Mouse (Mus musculus): ENCODE measurements around the gene Zscan2. TPM values are rescaled to one million over a fixed set of nuclear protein-coding genes. Genes with fewer than 3 reads are reported as not detected.
A peak's percentile ranks its signal among the peaks of the same experiment; 100 is the strongest.
"Not testable (repeated sequence)": the region's sequence is repeated elsewhere in the genome, so short reads cannot be mapped to it uniquely, and the experiment has no call there.

Zscan2 gene
- polyA plus RNA-seq, 1 experiment from 2014 or later: 1.4 TPM

DNA sequence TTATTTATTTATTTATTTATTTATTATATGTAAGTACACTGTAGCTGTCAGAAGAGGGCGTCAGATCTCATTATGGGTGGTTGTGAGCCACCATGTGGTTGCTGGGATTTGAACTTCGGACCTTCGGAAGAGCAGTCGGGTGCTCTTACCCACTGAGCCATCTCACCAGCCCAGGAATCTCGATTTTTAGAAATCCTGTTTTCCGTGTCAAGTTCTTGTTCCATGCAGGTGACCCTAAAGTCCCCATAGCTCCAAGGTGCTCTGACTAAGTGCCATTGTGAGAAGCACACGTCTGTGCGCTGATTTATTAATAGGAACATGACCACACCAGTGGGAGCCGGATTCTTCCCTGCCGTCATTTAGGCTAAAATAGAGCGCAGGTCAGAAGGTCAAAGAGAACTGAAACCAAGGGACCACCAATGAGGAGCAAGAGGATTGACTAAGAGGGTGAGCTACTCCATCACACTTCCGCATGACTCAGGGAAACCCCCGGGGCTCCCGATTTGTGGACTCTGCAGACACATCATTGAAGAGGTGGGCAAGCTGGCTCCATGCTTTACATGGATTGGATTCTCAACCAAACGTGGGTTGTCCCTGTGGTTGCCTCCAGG, 30.4 kb upstream of the Zscan2 start:
- Histone ChIP-seq H3K27me3 (ENCODE audit: control insufficient read depth, insufficient read depth, low read length) (no peaks in the 10 kb centered on the region), H3K4me2 (ENCODE audit: low read depth, low read length) (no peak overlapping the region), H3K9me3 (replicated peaks; ENCODE audit: control insufficient read depth, low read length) (no peaks in the 10 kb centered on the region), H3K36me3 (ENCODE audit: control insufficient read depth, insufficient read depth, low read length) (no peaks in the 10 kb centered on the region), H3K4me3 (replicated peaks; ENCODE audit: low read length) (no peak overlapping the region), H3K27ac (ENCODE audit: low read length) (no peak overlapping the region), H3K4me1 (ENCODE audit: control insufficient read depth, insufficient read depth, low read length) (no peaks in the 10 kb centered on the region), H3K9ac (ENCODE audit: low read length) (no peak overlapping the region)
- 77% methylated on average over 15 of the region's 15 CpGs for WGBS
- ATAC-seq (ENCODE audit: insufficient read depth, low FRiP score): no peak

DNA sequence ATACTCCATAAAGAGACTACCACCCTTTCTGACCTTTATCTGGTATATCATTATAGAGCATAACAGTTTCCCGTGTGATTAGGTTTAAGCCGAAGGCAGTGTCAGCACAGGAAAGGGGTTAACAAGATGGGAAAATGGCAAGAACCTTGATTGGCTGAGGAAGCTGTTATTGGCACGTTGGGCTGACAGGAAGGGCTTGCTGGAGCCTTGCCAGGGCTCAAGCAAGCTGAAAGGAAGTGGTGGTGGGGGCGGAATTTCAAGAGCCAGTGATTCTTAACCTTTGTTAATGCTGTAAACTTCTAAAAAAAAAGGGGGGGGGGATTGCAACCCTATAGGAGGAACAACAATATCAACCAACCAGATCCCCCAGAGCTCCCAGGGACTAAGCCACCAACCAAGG, 28.5 kb upstream of the Zscan2 start:
- WGBS: 38% methylated on average over 4 of the region's 4 CpGs
- H3K4me3 ChIP-seq (replicated peaks; ENCODE audit: low read length): no peak overlapping the region
- ATAC-seq (ENCODE audit: insufficient read depth, low FRiP score): no peak

GRCm38 (mm10) chr7:80832996-80833650, 27.6 kb upstream of the Zscan2 start:
- H3K27ac ChIP-seq (ENCODE audit: low read length); H3K9me3 ChIP-seq (replicated peaks; ENCODE audit: control insufficient read depth, low read length); H3K9ac ChIP-seq (ENCODE audit: low read length); H3K27me3 ChIP-seq (ENCODE audit: control insufficient read depth, insufficient read depth, low read length); H3K36me3 ChIP-seq (ENCODE audit: control insufficient read depth, insufficient read depth, low read length); H3K4me1 ChIP-seq (ENCODE audit: control insufficient read depth, insufficient read depth, low read length): not testable (repeated sequence)
- peak; percentile 74; the same call in 1 of the 2 replicates for ATAC-seq (ENCODE audit: insufficient read depth, low FRiP score)
- Histone ChIP-seq H3K4me2 (ENCODE audit: low read depth, low read length) (0 out of 2 replicates have a peak overlapping the region, but pooled peaks have one; percentile 7), H3K4me3 (replicated peaks; ENCODE audit: low read length) (0 out of 2 replicates have a peak overlapping the region, but pooled peaks have one; percentile 12)
- WGBS: 13% methylated on average over 14 of the region's 14 CpGs

More for the DNA sequence above, 28.5 kb upstream of the Zscan2 start:
- H3K4me1 ChIP-seq (ENCODE audit: control insufficient read depth, insufficient read depth, low read length): no peaks in the 10 kb centered on the region
- H3K9ac ChIP-seq (ENCODE audit: low read length): no peak overlapping the region
- no peaks in the 10 kb centered on the region for H3K9me3 ChIP-seq (replicated peaks; ENCODE audit: control insufficient read depth, low read length)
- no peaks in the 10 kb centered on the region for H3K27me3 ChIP-seq (ENCODE audit: control insufficient read depth, insufficient read depth, low read length)
- H3K36me3 ChIP-seq (ENCODE audit: control insufficient read depth, insufficient read depth, low read length): no peaks in the 10 kb centered on the region
- no peak overlapping the region for H3K4me2 ChIP-seq (ENCODE audit: low read depth, low read length)
- H3K27ac ChIP-seq (ENCODE audit: low read length): no peak overlapping the region

GRCm38 (mm10) chr7:80833651-80834532, 26.8 kb upstream of the Zscan2 start:
- Histone ChIP-seq H3K9ac (ENCODE audit: low read length) (no peak overlapping the region), H3K4me3 (replicated peaks; ENCODE audit: low read length) (no peak overlapping the region), H3K9me3 (replicated peaks; ENCODE audit: control insufficient read depth, low read length) (no peaks in the 10 kb centered on the region), H3K27me3 (ENCODE audit: control insufficient read depth, insufficient read depth, low read length) (no peaks in the 10 kb centered on the region), H3K36me3 (ENCODE audit: control insufficient read depth, insufficient read depth, low read length) (no peaks in the 10 kb centered on the region), H3K4me1 (ENCODE audit: control insufficient read depth, insufficient read depth, low read length) (no peaks in the 10 kb centered on the region), H3K27ac (ENCODE audit: low read length) (no peak overlapping the region), H3K4me2 (ENCODE audit: low read depth, low read length) (no peak overlapping the region)
- no peak for ATAC-seq (ENCODE audit: insufficient read depth, low FRiP score)
- 23% methylated on average over 11 of the region's 12 CpGs for WGBS

- no peak overlapping the region for H3K4me3 ChIP-seq (replicated peaks; ENCODE audit: low read length)
Observed at GRCm38 (mm10) chr7:80835984-80836652, 24.6 kb upstream of the Zscan2 start.

GRCm38 (mm10) chr7:80837736-80838135, 23.0 kb upstream of the Zscan2 start:
- ATAC-seq (ENCODE audit: insufficient read depth, low FRiP score): no peak
- H3K4me1 ChIP-seq (ENCODE audit: control insufficient read depth, insufficient read depth, low read length): no peaks in the 10 kb centered on the region
- no peak overlapping the region for H3K4me2 ChIP-seq (ENCODE audit: low read depth, low read length)
- no peak overlapping the region for H3K9ac ChIP-seq (ENCODE audit: low read length)
- no peaks in the 10 kb centered on the region for H3K36me3 ChIP-seq (ENCODE audit: control insufficient read depth, insufficient read depth, low read length)
- H3K9me3 ChIP-seq (replicated peaks; ENCODE audit: control insufficient read depth, low read length): no peaks in the 10 kb centered on the region
- 48% methylated on average over 9 of the region's 9 CpGs for WGBS
- no peak overlapping the region for H3K4me3 ChIP-seq (replicated peaks; ENCODE audit: low read length)
- H3K27me3 ChIP-seq (ENCODE audit: control insufficient read depth, insufficient read depth, low read length): no peaks in the 10 kb centered on the region
- no peak overlapping the region for H3K27ac ChIP-seq (ENCODE audit: low read length)

More at GRCm38 (mm10) chr7:80835984-80836652, 24.6 kb upstream of the Zscan2 start:
- no peak overlapping the region for H3K9ac ChIP-seq (ENCODE audit: low read length)
- no peaks in the 10 kb centered on the region for H3K9me3 ChIP-seq (replicated peaks; ENCODE audit: control insufficient read depth, low read length)
- no peaks in the 10 kb centered on the region for H3K27me3 ChIP-seq (ENCODE audit: control insufficient read depth, insufficient read depth, low read length)
- H3K27ac ChIP-seq (ENCODE audit: low read length): no peak overlapping the region
- whole genome bisulfite sequencing: 63% methylated on average over 4 of the region's 4 CpGs
- no peak overlapping the region for H3K4me2 ChIP-seq (ENCODE audit: low read depth, low read length)
- H3K4me1 ChIP-seq (ENCODE audit: control insufficient read depth, insufficient read depth, low read length): no peaks in the 10 kb centered on the region
- no peaks in the 10 kb centered on the region for H3K36me3 ChIP-seq (ENCODE audit: control insufficient read depth, insufficient read depth, low read length)
- ATAC-seq (ENCODE audit: insufficient read depth, low FRiP score): no peak

DNA sequence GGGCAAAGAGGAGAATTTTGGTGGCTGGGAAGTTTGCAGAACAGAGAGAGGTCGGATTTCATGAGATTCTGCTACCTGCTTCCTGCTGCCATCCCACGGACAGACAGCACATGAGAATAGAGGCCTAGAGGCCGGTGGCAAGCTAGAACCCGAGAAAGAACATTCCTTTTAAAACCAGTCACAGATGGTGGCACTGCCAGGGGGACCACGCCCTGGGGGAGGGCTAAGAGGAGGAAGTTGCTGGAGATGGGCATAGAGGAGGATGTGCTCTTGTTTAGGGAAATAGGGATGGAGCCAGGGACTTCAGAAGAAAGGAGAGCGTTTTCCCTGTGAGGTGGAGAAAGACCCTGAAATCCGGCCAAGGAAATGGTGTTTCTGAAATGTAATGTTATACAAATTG, 22.5 kb upstream of the Zscan2 start:
- H3K27ac ChIP-seq (ENCODE audit: low read length): no peak overlapping the region
- 49% methylated on average over 7 of the region's 7 CpGs for WGBS
- ATAC-seq (ENCODE audit: insufficient read depth, low FRiP score): no peak
- H3K9me3 ChIP-seq (replicated peaks; ENCODE audit: control insufficient read depth, low read length): no peaks in the 10 kb centered on the region
- H3K4me2 ChIP-seq (ENCODE audit: low read depth, low read length): no peak overlapping the region
- H3K27me3 ChIP-seq (ENCODE audit: control insufficient read depth, insufficient read depth, low read length): no peaks in the 10 kb centered on the region
- no peak overlapping the region for H3K9ac ChIP-seq (ENCODE audit: low read length)
- no peaks in the 10 kb centered on the region for H3K4me1 ChIP-seq (ENCODE audit: control insufficient read depth, insufficient read depth, low read length)
- no peak overlapping the region for H3K4me3 ChIP-seq (replicated peaks; ENCODE audit: low read length)
- H3K36me3 ChIP-seq (ENCODE audit: control insufficient read depth, insufficient read depth, low read length): no peaks in the 10 kb centered on the region

DNA sequence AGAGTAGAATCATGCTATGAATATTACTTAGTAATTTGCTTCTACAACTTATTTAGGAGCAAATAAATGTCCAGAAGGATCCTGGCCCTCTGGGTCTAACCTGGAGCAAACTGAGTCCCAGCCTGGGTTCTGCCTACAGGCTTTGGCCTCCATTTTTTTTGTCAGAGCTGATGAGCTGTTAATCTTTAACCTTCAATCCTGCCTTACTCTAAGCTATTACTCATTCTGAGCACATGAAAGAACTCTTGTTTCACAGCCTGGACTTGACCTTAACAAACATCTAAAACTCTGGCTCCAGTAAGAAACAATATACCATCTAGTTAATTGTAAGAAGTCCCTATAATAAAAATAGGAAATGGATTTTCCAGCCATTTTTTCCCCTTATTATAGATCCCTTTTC, 21.0 kb upstream of the Zscan2 start:
- H3K9ac ChIP-seq (ENCODE audit: low read length): no peak overlapping the region
- no peaks in the 10 kb centered on the region for H3K9me3 ChIP-seq (replicated peaks; ENCODE audit: control insufficient read depth, low read length)
- H3K4me1 ChIP-seq (ENCODE audit: control insufficient read depth, insufficient read depth, low read length): no peaks in the 10 kb centered on the region
- no peak overlapping the region for H3K27ac ChIP-seq (ENCODE audit: low read length)
- no peaks in the 10 kb centered on the region for H3K36me3 ChIP-seq (ENCODE audit: control insufficient read depth, insufficient read depth, low read length)
- H3K4me2 ChIP-seq (ENCODE audit: low read depth, low read length): no peak overlapping the region
- H3K27me3 ChIP-seq (ENCODE audit: control insufficient read depth, insufficient read depth, low read length): no peaks in the 10 kb centered on the region
- ATAC-seq (ENCODE audit: insufficient read depth, low FRiP score): no peak
- H3K4me3 ChIP-seq (replicated peaks; ENCODE audit: low read length): no peak overlapping the region

Measured in stomach, embryonic 16.5 days (tissue).